In genomic region chr4:149048625-149049228, GRCm38 (mm10) we compare ENCODE assay signal across 7 mouse cellular contexts. TPM values are rescaled to one million over a fixed set of nuclear protein-coding genes. Genes with fewer than 3 reads are reported as not detected.
A peak's percentile ranks its signal among the peaks of the same experiment; 100 is the strongest.
DNase-seq lines count a peak whose midpoint lies in the region; ATAC-seq and TF ChIP-seq lines count a peak whose summit lies in the region.

No protein-coding gene starts in this region.

- peak; percentile 37 for DNase-seq in adrenal gland, postnatal 25 days
- no peak for DNase-seq in liver, postnatal 0 days
- no peak for DNase-seq in right cerebral cortex, postnatal 36 days (ENCODE audit: low spot score in 2 of 2)
- DNase-seq in urinary bladder, postnatal 10 days (ENCODE audit: low spot score) = no peak

- TF ChIP-seq CTCF in liver, postnatal 0 days (IDR thresholded peaks at IDR 0.05; ENCODE audit: low read depth) = no peak

- H3K9ac ChIP-seq in embryonic facial prominence, embryonic 13.5 days = 0 out of 2 replicates have a peak overlapping the region, but pooled peaks have one; percentile 51
- H3K9ac ChIP-seq in hindbrain, embryonic 13.5 days = peak overlapping the region; percentile 35
- no peak overlapping the region for H3K9ac ChIP-seq in liver, postnatal 0 days (replicated peaks)
- H3K9ac ChIP-seq in stomach, embryonic 14.5 days (replicated peaks; ENCODE audit: low read depth, low read length) = 0 out of 2 replicates have a peak overlapping the region, but pooled peaks have one; percentile 10

- no peaks in the 10 kb centered on the region for H3K9me3 ChIP-seq in embryonic facial prominence, embryonic 13.5 days
- no peaks in the 10 kb centered on the region for H3K9me3 ChIP-seq in hindbrain, embryonic 13.5 days
- no peaks in the 10 kb centered on the region for H3K9me3 ChIP-seq in liver, postnatal 0 days (ENCODE audit: low read length)
- no peaks in the 10 kb centered on the region for H3K9me3 ChIP-seq in stomach, embryonic 14.5 days (ENCODE audit: control insufficient read depth, low read depth, low read length)

- 23% methylated on average over 10 of the region's 10 CpGs for WGBS in embryonic facial prominence, embryonic 13.5 days
- WGBS in hindbrain, embryonic 13.5 days = 20% methylated on average over 10 of the region's 10 CpGs
- WGBS in liver, postnatal 0 days (ENCODE audit: insufficient replicate concordance) = 52% methylated on average over 10 of the region's 10 CpGs
- WGBS in stomach, embryonic 14.5 days = 37% methylated on average over 10 of the region's 10 CpGs

- peak overlapping the region; percentile 27 for H3K4me2 ChIP-seq in embryonic facial prominence, embryonic 13.5 days
- peak overlapping the region; percentile 32; the same call in 1 of the 2 replicates for H3K4me2 ChIP-seq in hindbrain, embryonic 13.5 days
- H3K4me2 ChIP-seq in liver, postnatal 0 days (ENCODE audit: low read depth, low read length) = peak overlapping the region; percentile 24
- H3K4me2 ChIP-seq in stomach, embryonic 14.5 days (replicated peaks; ENCODE audit: low read depth, low read length) = peak overlapping the region; percentile 22; the same call in 1 of the 2 replicates

- TF ChIP-seq EP300 in liver, postnatal 0 days (IDR thresholded peaks at IDR 0.05; ENCODE audit: low read depth) = no peak

- no peaks in the 10 kb centered on the region for H3K36me3 ChIP-seq in embryonic facial prominence, embryonic 13.5 days
- H3K36me3 ChIP-seq in hindbrain, embryonic 13.5 days = no peaks in the 10 kb centered on the region
- 0 out of 2 replicates have a peak, but pooled peaks cover 3% of the 10 kb centered on the region for H3K36me3 ChIP-seq in liver, postnatal 0 days (replicated peaks; ENCODE audit: insufficient read depth, low read length)
- H3K36me3 ChIP-seq in stomach, embryonic 14.5 days (ENCODE audit: control insufficient read depth, insufficient read depth, low read length) = no peaks in the 10 kb centered on the region

- no peak overlapping the region for H3K4me3 ChIP-seq in embryonic facial prominence, embryonic 13.5 days
- H3K4me3 ChIP-seq in hindbrain, embryonic 13.5 days = no peak overlapping the region
- H3K4me3 ChIP-seq in liver, postnatal 0 days (ENCODE audit: low read depth, low read length) = no peak overlapping the region
- H3K4me3 ChIP-seq in stomach, embryonic 14.5 days (ENCODE audit: low read depth, low read length) = no peak overlapping the region

- H3K27ac ChIP-seq in embryonic facial prominence, embryonic 13.5 days = no peak overlapping the region
- H3K27ac ChIP-seq in hindbrain, embryonic 13.5 days = peak overlapping the region; percentile 49
- no peak overlapping the region for H3K27ac ChIP-seq in liver, postnatal 0 days (ENCODE audit: low read depth)
- peak overlapping the region; percentile 73 for H3K27ac ChIP-seq in stomach, embryonic 14.5 days (ENCODE audit: low read length)

- no peak for ATAC-seq in embryonic facial prominence, embryonic 13.5 days (ENCODE audit: insufficient number of reproducible peaks, insufficient read depth, low FRiP score, low TSS enrichment, low read depth)
- ATAC-seq in hindbrain, embryonic 13.5 days (ENCODE audit: low FRiP score) = no peak
- ATAC-seq in liver, postnatal 0 days = no peak
- ATAC-seq in stomach, embryonic 14.5 days (ENCODE audit: insufficient number of reproducible peaks, insufficient read depth, low FRiP score, low read depth) = no peak; the same call in 1 of the 2 replicates

- peaks cover 16% of the 10 kb centered on the region for H3K27me3 ChIP-seq in embryonic facial prominence, embryonic 13.5 days
- peaks cover 24% of the 10 kb centered on the region for H3K27me3 ChIP-seq in hindbrain, embryonic 13.5 days
- no peaks in the 10 kb centered on the region for H3K27me3 ChIP-seq in liver, postnatal 0 days (ENCODE audit: insufficient read depth, low read length)
- no peaks in the 10 kb centered on the region for H3K27me3 ChIP-seq in stomach, embryonic 14.5 days (ENCODE audit: control insufficient read depth, insufficient read depth, low read length)

- peaks cover 44% of the 10 kb centered on the region for H3K4me1 ChIP-seq in embryonic facial prominence, embryonic 13.5 days
- peaks cover 47% of the 10 kb centered on the region for H3K4me1 ChIP-seq in hindbrain, embryonic 13.5 days (replicated peaks)
- peaks cover 8% of the 10 kb centered on the region for H3K4me1 ChIP-seq in liver, postnatal 0 days (ENCODE audit: insufficient read depth)
- H3K4me1 ChIP-seq in stomach, embryonic 14.5 days (ENCODE audit: control insufficient read depth, insufficient read depth, low read length) = peaks cover 29% of the 10 kb centered on the region

RNA-seq across cellular contexts. Expression of gene Pex14, which starts 50.9 kb away (rescaled TPM):
- total RNA-seq in adrenal gland, postnatal 25 days (2021) = 73.6 and 74.6 TPM in 2 replicates
- 50.2 and 51.2 TPM in 2 replicates for polyA plus RNA-seq in embryonic facial prominence, embryonic 13.5 days (2015; fragmentation: Nextera tagmentation; extraction: Ambion mirVana)
- 52.6 and 57.7 TPM in 2 replicates for polyA plus RNA-seq in hindbrain, embryonic 13.5 days (2015; fragmentation: Nextera tagmentation; extraction: Ambion mirVana)
- polyA plus RNA-seq in liver, postnatal 0 days (2015; fragmentation: Nextera tagmentation; extraction: Ambion mirVana) = 47.5 and 53.6 TPM in 2 replicates
- 40.0 and 41.2 TPM in 2 replicates for polyA plus RNA-seq in stomach, embryonic 14.5 days (2014; fragmentation: Nextera tagmentation; extraction: Ambion mirVana)

RNA-seq across cellular contexts. Expression of gene Dffa, which starts 55.2 kb away (rescaled TPM):
- 24.3 and 26.2 TPM in 2 replicates for total RNA-seq in adrenal gland, postnatal 25 days (2021)
- 30.5 and 32.5 TPM in 2 replicates for polyA plus RNA-seq in embryonic facial prominence, embryonic 13.5 days (2015; fragmentation: Nextera tagmentation; extraction: Ambion mirVana)
- 27.0 and 29.1 TPM in 2 replicates for polyA plus RNA-seq in hindbrain, embryonic 13.5 days (2015; fragmentation: Nextera tagmentation; extraction: Ambion mirVana)
- polyA plus RNA-seq in liver, postnatal 0 days (2015; fragmentation: Nextera tagmentation; extraction: Ambion mirVana) = 12.5 and 13.4 TPM in 2 replicates
- polyA plus RNA-seq in stomach, embryonic 14.5 days (2014; fragmentation: Nextera tagmentation; extraction: Ambion mirVana) = 28.6 and 30.6 TPM in 2 replicates

Comparison
In these comparisons a context has a peak if more than half of its experiments do, and no peak if none do; other contexts are left out.
1. H3K27ac ChIP-seq: peak in hindbrain, embryonic 13.5 days (single experiment) and stomach, embryonic 14.5 days (single experiment); none in embryonic facial prominence, embryonic 13.5 days (single experiment) and liver, postnatal 0 days (single experiment).
2. Peak in every context shown above with its lines, with median percentiles within 50 percentile points of each other: H3K4me2 ChIP-seq.